Mouse (Mus musculus): ENCODE measurements at regions not wholly inside any gene's neighbourhood (a gene's known extent, or its start where the extent isn't known, plus 50 kb on each side); places are given as distances from the start of the nearest gene placed in this dataset.
"Not testable (repeated sequence)": the region's sequence is repeated elsewhere in the genome, so short reads cannot be mapped to it uniquely, and the experiment has no call there.

DNA sequence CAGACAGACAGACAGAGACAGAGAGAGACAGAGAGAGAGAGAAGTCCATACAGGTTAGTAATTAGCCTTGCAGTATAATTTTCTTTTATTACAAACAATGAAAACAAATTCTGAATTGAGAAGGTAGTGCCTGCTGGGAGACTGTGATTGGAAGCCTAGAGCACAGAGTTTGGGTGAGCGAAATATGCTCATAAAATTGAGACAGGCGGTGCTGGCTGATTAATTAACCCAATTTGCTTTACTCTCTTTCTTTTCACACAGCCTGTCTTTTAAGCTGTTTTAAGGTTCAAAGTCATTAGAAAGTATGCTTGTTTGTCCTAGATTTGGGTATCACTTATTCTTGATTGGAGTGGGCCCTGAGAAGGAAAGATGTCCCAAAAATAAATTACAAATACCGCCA, 816.1 kb downstream of the Car8 start:
- DNase-seq (ENCODE audit: low spot score) = no peak

DNA sequence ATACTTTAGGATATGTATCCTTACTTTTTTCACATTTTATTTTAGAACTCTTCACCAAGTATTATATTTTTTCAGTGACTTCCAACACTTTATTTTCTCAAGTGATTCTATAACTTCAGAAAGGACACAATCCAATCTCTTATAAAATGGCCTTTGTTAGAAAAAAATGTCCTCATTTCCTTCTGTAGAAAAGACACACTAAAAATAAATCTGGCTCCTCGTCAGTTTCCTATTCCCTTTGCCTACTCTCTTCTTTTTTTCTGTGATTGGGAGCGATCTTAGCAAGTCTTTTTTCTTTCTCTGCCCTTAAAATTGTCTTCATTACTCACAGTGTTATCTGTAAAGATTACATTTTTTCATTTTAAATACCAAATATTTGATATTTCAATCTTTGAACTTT, 824.5 kb downstream of the Car8 start:
- DNase-seq (ENCODE audit: low spot score) = no peak

DNA sequence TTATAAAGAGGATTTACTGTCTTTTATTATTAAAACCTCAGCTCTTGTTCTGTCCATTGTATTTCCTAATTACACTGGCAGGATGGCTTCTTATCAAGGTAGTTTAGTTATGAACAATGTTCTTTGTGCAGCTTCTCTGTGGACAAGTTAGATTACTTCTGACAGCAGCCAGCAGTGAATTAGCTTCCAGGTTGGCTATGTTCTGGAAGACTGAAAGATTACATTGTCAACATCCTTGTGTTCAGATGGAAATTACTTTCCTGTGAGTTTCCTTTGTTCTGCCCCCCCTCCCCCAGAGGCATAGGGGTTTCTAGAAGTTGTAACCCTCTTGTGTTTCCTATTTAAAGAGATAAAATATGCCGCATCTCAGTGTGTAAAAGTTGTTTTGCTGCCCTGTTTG, 846.1 kb downstream of the Car8 start:
- DNase-seq (ENCODE audit: low spot score) = no peak

DNA sequence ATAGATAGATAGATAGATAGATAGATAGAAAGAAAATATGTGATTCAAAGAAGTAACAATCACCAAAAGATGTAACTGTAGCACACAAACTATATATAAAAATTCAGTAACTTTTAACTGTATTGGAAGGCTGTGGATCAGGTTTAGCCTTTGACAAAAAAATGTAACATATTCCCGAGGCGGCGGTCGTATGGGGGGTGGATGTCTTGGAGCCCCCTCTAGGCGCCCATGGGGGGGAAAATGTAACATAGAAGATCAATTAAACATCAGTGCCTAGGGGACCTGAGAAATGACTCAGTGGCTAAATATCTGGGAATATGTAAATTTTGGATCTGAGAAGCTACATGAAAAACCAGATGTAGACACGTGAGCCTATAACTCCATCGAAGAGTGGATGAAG, 847.2 kb downstream of the Car8 start:
- DNase-seq (ENCODE audit: low spot score) = no peak

DNA sequence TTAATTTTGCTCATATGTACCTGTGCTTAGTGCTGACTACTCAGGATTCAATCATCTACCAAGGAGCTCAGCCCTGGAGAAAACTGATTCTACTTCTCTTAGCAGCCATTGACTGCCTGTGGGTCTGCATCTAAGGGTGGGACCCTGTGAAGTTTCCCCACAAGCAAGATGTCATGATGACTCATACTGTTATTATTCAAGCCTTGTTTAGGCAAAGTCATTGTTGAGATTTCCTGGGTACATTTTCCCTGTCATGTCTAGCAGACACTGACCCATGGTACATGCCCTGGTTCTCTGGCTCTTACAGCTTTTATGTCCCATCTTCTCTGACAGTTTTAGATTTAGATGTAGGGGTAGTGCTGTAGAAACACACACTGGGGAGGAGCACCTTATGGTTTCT, 853.8 kb downstream of the Car8 start:
- DNase-seq (ENCODE audit: low spot score) = no peak

DNA sequence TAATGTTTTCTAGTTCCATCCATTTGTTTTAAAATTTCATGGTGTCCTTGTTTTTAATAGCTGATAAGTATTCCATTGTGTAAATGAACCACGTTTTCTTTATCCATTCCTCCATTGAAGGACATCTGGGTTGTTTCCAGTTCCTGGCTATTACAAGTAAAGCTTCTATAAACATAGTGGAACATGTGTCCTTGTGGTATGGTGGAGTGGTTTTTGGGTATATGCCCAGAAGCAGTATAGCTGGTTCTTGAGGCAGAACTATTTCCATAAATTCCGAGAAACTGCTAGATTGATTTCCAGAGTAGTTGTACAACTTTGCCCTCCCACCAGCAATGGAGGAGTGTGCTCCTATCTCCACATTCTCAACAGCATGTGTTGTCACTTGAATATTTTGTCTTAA, 858.8 kb downstream of the Car8 start:
- DNase-seq (ENCODE audit: low spot score) = no peak

DNA sequence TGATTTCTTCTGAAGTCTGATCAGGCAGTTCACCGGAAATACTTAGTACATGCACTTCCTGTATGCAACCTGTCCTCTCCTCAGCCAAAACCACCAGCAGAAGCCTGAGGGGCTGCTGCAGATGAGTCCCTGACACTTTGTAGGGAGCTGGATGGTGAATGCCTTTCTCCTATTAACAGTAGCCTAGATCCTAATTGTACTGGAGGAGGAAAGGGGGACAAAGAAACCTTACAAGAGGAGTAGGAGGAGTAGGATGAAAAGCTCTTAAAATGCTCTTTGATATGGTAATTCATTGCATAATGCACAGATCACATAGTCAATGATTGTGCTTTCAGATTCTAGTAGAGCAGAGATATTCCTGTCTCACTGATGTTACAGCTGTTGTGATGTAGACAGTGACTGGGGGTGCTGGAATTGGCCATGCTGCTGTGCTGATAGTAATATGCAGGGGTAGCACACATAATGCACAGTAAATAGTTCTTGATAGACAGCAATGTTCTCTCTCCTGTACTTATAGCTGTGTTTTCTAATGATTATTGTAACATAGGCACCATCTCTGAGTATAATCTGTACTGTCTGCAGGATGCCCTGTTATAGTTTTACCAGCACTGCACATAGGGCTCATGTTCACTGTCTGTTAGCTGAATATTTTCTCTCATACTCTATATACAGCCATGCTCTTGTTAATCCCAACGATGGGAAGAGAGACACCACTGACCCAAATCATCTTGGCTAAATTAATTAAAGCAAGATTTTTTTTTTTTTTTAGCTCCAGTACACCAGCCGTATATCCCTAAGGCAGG, 874.4 kb downstream of the Car8 start:
- no peak for DNase-seq (ENCODE audit: low spot score)

DNA sequence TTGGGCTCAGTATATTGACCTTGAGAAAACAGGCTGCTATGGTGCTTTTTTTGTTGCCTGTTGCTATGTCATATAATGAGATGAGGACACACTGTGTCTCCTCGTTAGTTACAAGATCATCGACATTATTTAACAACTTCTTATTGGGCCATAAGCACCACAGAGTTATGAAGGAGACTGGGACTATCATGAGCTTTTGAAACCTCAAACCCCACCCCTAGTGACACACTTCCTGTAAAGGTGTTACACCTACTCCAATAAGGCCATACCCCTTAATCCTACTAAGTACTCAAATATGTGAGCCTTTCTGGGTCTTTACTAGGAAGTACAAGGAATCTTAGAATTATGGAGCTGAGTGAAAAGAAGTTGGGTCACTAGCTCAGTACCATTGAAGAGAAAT, 875.3 kb downstream of the Car8 start:
- no peak for DNase-seq (ENCODE audit: low spot score)

DNA sequence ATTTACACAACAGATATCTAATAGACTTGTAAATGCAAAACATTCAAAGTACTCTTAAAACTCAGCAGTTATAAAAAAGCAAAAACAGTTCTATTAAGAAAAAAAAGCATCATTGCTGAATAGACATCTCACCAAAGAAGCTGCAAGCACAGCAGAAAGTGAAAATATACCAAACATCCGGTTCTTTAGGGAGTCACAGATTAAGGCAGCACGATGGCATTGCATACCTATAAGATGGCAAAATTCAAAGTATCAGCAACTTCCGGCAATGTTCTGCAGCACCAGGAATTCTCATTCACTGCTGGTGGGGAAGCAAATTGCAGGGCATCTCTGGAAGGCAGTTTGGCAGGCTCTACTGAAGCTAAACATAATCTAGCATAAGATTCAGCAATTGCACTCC, 882.6 kb downstream of the Car8 start:
- no peak for DNase-seq (ENCODE audit: low spot score)

DNA sequence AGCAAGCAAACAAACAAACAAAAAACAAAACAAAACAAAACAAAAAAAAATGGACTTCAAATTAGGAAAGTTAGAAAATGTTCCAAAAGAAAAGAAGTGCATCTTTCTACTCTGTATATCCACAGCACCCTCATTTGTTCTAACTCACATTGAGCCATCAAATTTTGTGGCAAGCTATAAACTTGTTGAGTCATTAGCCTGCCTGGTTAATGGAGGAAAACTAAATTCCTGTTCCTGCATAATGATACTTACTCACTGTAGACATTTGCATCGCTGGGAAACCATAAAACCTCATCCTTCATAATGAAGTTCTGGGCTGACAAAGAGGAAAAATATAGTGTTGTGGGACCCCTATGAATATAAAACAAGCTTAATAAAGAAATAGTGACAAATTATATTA, 891.5 kb downstream of the Car8 start:
- no peak for DNase-seq (ENCODE audit: low spot score)

DNA sequence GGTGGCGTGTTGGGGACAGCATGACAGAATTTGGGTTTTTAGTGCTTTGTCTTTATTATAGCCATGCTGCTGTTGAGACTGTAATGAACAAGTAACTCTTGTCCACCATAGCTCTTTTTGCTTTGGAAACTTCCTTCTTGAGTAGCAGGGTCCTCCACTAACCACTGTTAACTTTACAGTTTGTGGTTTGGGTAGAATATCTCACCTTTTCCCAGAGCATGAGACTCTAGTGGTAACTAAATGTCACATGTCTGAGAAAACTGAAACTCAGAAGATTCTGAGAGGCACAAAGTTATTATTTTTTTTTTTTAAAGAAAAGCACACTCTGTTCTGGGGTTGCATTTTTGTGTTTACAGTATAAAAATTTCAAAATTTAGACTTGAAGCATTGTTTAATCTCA, 897.7 kb downstream of the Car8 start:
- DNase-seq (ENCODE audit: low spot score) = no peak

DNA sequence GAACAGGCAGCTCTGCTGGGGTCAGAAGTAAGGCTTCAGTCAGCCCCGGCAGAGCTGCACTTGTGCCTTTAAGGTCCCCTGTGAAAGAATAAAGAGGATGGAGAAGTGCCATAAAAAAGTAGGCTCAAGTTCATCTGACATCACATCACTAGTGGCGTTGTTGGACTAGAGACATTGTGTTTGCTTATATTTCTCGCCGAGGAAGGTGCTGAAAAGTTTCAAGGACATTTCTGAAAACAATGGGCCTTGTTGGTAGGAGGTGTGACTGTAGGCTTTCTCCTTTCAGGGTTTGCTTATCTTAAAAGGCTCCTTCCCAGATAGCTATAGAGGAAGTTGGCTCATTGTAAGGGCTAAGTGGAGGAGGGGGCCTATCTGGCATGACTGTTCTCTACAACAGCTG, 924.6 kb downstream of the Car8 start:
- no peak for DNase-seq (ENCODE audit: low spot score)

DNA sequence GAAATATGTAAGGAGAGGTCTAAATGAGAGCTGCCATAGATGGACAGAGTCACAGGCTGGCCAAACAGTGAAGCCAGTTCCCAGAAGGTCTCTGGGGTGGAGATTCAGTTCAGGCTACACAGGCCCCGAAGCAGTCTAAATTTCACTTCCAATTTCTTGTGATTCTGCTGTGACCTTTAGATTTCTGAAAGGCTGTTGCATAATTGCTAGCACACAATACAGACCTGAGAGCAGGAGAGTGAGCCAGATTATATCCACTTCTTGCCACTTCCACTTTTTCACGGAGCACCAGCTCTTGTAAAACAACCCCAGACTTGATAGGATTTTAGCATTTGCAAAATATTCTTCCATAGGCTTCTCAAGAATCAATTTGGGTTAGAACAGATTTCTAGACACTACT, 925.6 kb downstream of the Car8 start:
- no peak for DNase-seq (ENCODE audit: low spot score)

DNA sequence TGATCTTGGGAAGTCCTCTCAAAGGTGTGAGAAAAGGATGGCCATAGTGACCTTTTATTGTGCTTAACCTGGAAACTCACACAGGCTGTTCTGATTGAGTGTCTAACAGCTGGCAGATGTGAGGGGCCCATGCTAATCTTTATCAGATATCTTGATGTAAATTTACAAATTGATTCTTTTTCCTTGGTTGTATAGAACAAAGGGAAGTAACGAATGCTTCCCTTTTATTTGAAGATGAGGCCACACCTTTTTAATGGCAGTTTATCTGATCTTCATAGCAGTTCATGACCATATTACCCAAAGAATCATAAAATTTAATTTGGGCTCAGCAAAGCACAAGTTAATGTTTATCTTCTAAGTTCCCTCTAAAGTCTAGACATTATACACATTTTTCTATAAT, 926.7 kb downstream of the Car8 start:
- DNase-seq (ENCODE audit: low spot score) = no peak

DNA sequence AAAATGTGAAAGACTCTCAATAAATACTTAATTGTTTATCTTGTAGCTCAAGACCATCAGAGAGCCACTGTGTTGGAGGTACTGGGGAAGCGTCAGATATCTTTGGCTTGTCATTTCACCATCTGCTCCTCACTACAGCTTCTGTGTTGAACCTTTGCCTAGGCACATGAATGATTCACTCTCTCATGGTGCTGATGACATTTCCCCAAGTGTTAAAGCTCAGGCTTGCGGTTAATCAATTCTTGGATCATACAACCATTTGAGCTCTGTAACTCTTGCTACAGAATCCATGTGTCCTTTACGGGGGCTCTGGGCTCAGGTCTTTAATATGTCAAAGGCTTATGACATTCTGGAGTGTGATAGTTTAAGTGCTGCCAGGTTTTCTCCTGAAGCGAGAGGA, 969.8 kb downstream of the Car8 start:
- no peak for DNase-seq (ENCODE audit: low spot score)

DNA sequence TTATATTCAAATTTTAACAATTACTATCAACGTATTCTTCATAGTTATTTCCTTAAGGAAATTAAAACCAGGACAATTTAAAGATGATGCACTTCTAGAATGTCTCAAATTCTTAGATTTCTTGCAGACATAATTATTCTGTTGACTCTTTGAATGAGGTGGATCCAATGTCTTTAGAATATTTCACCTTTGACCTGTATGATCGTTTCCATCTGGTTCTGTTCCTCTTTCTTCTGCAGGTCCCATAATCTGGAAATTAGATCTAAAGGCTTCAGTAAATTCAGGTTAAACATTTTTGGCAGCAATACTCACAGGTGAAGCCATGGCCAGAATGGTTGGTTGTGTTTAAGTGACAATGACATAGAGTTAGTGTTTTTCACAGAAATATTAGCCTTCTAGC, 982.4 kb downstream of the Car8 start:
- no peak for DNase-seq (ENCODE audit: low spot score)

DNA sequence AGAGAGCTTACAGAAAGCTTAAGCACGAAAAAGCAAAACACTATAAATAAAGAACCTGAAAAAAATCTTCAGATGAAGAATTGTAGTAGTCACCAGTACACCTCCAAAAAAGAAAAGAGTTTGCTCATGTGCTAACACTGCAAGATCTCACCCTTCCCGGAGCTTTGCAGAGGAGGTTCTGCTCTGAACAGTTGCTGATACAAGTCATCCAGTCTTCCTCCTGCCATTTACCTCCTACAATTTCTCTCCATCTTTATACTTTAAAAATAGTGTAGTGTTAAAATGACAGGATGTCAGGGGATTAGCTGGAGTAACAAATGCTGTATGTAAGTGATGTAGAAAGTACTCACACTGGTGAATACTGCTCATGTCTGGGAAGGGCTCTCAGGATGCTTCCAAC, 985.2 kb downstream of the Car8 start:
- no peak for DNase-seq (ENCODE audit: low spot score)

DNA sequence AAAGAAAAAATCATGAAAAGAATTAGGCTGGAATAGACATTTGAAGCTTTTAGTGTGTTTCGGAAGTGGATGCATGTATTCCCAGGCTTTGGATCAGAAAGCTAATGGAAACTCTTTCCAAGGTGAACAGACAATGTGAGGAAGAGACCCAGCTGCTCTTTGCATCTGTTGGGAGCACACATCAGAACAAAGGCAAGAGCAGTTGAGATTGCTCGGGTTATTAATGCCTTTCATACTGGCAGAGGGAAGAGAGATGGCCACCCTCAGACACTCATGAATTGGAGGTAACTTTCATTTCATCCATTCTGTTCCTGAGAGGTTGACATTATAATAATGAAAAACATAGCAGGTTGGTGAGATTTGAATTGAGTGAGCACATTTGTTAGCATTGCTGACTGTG, 987.2 kb downstream of the Car8 start:
- DNase-seq (ENCODE audit: low spot score) = no peak

DNA sequence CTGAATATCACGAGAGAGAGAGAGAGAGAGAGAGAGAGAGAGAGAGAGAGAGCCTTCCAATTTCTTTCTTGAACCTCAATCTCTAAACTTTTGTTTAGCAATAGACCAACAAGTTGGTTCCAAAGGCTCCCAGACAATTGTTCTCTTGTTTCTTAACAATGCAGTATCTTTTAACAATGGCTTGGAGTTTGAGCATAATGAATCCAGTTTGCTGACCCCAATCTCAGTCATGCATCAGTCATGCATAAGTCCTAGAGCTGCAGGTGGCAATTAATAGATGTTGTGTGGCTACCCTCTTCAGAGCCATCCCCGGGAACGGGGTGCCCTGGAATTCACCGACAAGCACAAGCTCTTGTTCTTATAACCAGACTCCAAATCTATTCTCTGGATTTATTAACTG, 991.0 kb downstream of the Car8 start:
- DNase-seq (ENCODE audit: low spot score) = no peak

DNA sequence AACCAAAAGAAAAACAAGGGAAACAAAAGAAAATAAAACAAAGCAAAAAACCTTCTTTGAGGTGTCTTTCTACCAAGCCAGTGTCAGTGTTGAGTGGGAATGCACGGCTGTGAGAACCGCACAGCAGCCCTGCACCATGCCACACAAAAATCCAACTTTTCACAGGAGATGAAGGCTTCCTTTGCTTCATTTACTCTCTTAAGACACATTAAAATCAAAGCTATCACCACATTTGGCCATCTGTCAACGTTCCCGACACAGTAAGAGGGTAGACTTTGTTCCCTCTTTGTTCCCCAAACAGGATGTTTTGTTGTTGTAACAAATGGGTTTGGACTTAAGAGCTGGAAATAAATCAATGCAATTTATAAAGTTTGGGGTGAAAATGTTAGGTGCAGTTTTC, 991.6 kb downstream of the Car8 start:
- no peak for DNase-seq (ENCODE audit: low spot score)

DNA sequence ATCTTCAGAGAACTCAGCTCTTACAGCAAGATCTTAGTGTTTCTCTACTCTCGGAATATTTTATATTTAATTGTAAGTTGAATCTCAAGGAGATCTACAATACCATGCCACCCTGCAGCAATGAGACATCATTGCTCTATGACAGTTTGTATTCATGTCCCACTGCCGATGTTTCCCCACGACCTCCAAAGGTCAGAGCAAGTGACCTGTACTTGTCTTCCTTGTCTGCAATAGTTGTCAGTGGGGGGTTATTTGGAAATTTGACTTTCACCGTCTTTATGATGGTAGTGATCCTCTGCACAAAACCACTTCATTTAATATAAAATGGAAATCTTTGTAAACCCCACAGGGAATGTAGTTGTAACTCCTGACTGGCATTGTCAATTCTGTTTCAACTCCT, 992.0 kb downstream of the Car8 start:
- DNase-seq (ENCODE audit: low spot score) = no peak

DNA sequence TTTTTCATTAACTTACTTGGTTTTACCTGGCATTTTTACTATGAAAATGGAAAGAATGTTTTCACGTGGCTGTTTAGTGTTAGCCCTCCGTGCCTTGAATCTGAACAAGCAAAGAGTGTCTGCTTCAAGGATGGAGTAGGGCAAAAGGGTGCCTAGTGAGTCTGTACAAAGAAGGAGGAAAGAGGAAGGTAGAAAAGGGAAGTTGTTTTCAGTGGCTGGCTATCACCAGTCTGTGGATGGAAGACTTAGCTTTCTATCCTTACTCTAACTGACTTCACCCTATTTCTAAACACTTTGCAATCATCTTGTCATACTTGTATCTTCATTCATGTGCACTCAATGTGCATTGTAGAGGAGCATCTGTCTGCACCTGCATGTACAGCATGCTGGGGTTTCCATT, 993.2 kb downstream of the Car8 start:
- no peak for DNase-seq (ENCODE audit: low spot score)

DNA sequence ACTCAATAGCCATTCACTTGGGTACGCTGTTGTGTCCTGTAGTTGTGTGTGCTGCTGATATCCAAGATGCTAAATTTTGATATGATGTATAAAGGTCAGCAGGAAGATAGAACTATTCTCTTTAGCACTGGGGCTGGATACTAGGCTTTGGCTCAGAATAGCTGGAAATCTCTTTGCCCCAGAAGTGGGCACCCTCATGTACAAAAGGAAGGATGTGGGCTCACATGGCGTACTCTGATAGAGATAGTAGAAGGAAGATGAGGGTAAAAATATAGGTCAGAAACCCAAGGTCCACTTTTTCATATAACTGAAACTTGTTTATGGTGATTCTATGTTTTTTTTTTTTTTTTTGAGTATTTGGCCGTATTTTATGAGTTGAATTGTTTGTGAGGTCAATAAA, 1001.0 kb downstream of the Car8 start:
- DNase-seq (ENCODE audit: low spot score) = no peak

DNA sequence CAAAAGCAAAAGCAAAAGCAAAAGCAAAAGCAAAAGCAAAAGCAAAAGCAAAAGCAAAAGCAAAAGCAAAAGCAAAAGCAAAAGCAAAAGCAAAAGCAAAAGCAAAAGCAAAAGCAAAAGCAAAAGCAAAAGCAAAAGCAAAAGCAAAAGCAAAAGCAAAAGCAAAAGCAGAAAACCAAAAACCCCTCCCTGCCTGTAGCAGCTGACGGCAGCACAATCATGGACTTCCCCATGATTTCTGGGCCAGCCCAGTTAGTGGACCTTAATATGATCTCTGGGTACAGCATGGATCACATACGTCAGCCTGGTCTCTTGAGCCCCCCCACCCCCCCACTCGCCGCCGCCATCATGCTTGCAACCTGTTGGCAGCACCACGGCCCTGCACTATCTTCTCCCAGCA, 1004.3 kb downstream of the Car8 start:
- not testable (repeated sequence) for DNase-seq (ENCODE audit: low spot score)

DNA sequence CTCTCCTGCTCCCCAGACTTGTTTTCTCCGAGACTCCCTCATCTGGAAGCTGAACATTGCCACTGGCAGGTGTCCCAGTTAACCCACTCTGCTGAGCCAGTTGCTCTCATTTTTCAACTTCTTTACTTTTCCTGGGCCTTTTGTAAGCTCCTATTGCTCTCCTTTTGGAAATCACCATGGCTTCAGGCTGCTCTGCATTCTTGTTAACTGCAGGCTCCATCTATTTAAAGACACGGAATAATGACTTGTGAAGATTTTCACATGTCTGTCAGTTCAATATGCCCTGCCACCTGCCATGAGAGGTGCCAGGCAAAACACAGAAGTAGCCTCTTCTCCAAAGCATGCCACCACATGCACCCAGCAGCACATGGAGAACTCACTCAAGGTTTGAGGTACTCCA, 1009.9 kb downstream of the Car8 start:
- no peak for DNase-seq (ENCODE audit: low spot score)
